Mouse (Mus musculus) adrenal gland (tissue): ENCODE measurements around the gene Igsf8.

Experiments
- intact Hi-C: fragments of 180-260 bp; cut with DNase I; formaldehyde crosslinking; loops from one replicate; pipeline ENCODE4 v1.15.1; 2025

Igsf8 gene

GRCm38 (mm10) chr1:172300247-172300646, 38.8 kb downstream of the Igsf8 start:
- intact Hi-C loops: loop anchor here (5.0 to 10.0 kb wide), 2 partner anchors 55 to 83 kb away; partner anchors contain the start of gene Casq1

- intact Hi-C loops: loop anchor here (5.0 to 10.0 kb wide), 2 partner anchors 56 to 84 kb away; partner anchors contain the start of gene Casq1
These were observed 39.7 kb downstream of the Igsf8 start for GRCm38 (mm10) chr1:172301180-172301579.

GRCm38 (mm10) chr1:172302311-172302710, 40.9 kb downstream of the Igsf8 start:
- intact Hi-C loops: loop anchor here (5.0 to 10.0 kb wide), 2 partner anchors 58 to 85 kb away; partner anchors contain the start of gene Casq1

GRCm38 (mm10) chr1:172302851-172303250, 41.4 kb downstream of the Igsf8 start:
- intact Hi-C loops: loop anchor here (5.0 to 10.0 kb wide), 2 partner anchors 58 to 86 kb away; partner anchors contain the start of gene Casq1

GRCm38 (mm10) chr1:172304443-172304842, 43.0 kb downstream of the Igsf8 start:
- intact Hi-C loops: loop anchor here (5.0 to 10.0 kb wide), 2 partner anchors 60 to 87 kb away; partner anchors contain the start of gene Casq1

- intact Hi-C loops: loop anchor here (5.0 to 10.0 kb wide), 3 partner anchors 33 to 158 kb away; partner anchors contain the start of gene Dcaf8
These were observed 43.7 kb downstream of the Igsf8 start for GRCm38 (mm10) chr1:172305153-172305552.

GRCm38 (mm10) chr1:172305635-172306034, 44.2 kb downstream of the Igsf8 start:
- intact Hi-C loops: loop anchor here (5.0 to 10.0 kb wide), 3 partner anchors 33 to 158 kb away; partner anchors contain the start of gene Dcaf8

GRCm38 (mm10) chr1:172306196-172306595, 44.8 kb downstream of the Igsf8 start:
- intact Hi-C loops: loop anchor here (5.0 to 10.0 kb wide), 3 partner anchors 34 to 159 kb away; partner anchors contain the start of gene Dcaf8

- intact Hi-C loops: loop anchor here (5.0 to 10.0 kb wide), 3 partner anchors 35 to 160 kb away; partner anchors contain the start of gene Dcaf8
These were observed 45.4 kb downstream of the Igsf8 start for GRCm38 (mm10) chr1:172306885-172307284.

- intact Hi-C loops: loop anchor here (5.0 to 10.0 kb wide), 3 partner anchors 36 to 161 kb away; partner anchors contain the start of gene Dcaf8
These were observed 46.5 kb downstream of the Igsf8 start for GRCm38 (mm10) chr1:172307936-172308335.

- intact Hi-C loops: loop anchor here (5.0 to 10.0 kb wide), 3 partner anchors 36 to 161 kb away; partner anchors contain the start of gene Dcaf8
These were observed 47.0 kb downstream of the Igsf8 start for GRCm38 (mm10) chr1:172308409-172308808.

GRCm38 (mm10) chr1:172309699-172310398, 48.4 kb downstream of the Igsf8 start:
- intact Hi-C loops: loop anchor here (5.0 to 10.0 kb wide), 5 partner anchors 38 to 193 kb away; partner anchors contain the start of gene Dcaf8

- intact Hi-C loops: loop anchor here (5.0 kb wide), 2 partner anchors 149 to 194 kb away; no protein-coding TSS in a partner anchor
These were observed 49.9 kb downstream of the Igsf8 start for GRCm38 (mm10) chr1:172311248-172311906.

GRCm38 (mm10) chr1:172311921-172312767, 50.7 kb downstream of the Igsf8 start:
- intact Hi-C loops: loop anchor here (5.0 kb wide), 2 partner anchors 150 to 195 kb away; no protein-coding TSS in a partner anchor

GRCm38 (mm10) chr1:172312768-172313561, 51.5 kb downstream of the Igsf8 start:
- intact Hi-C loops: loop anchor here (5.0 kb wide), 2 partner anchors 151 to 196 kb away; no protein-coding TSS in a partner anchor

- intact Hi-C loops: loop anchor here (5.0 kb wide), 2 partner anchors 152 to 197 kb away; no protein-coding TSS in a partner anchor
These were observed 52.4 kb downstream of the Igsf8 start for GRCm38 (mm10) chr1:172313613-172314411.

- intact Hi-C loops: loop anchor here (5.0 kb wide), 2 partner anchors 153 to 198 kb away; no protein-coding TSS in a partner anchor
These were observed 53.5 kb downstream of the Igsf8 start for GRCm38 (mm10) chr1:172314911-172315310.

- intact Hi-C loops: no loop called here
These were observed 56.0 kb downstream of the Igsf8 start for GRCm38 (mm10) chr1:172317431-172317830.
